Mouse (Mus musculus): Measurements from ENCODE around the gene Slc31a1. TPM values are rescaled to one million over a fixed set of nuclear protein-coding genes. Genes with fewer than 3 reads are reported as not detected.

Gene Slc31a1
- polyA plus RNA-seq, 1 experiment = 0.09 TPM

DNA sequence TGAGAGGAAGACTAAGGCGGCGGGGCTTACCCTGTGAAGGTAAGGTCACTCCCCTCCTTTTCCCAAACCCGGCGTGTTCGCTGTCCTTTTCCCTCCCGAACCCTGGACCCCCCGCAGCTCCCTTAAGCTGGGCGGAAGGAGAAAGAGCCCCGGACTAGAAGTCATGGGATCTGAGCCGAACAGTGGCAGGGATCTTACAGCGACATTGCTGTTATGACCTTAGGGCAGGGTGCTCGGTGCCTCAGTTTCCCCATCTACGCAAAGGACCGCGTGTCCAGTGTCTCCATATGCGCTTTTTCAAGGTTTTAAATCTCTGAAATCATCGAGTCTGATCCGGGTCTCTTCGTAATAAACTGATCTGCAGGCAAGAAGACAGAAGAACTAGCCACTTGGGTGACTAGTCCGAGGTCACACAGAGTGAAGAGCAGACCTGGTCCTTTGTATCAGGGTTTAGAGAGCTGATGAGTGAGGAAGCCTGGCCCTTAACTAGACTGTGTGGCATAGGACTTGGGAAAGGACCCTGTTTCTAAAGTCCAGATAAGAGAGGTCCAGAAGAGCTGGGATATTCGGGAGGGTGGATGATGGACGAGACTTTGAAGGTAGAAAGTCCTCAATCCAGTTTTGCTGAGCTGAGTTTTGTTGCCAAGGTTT is 403 bp downstream of the Slc31a1 start:
- H3K36me3 ChIP-seq (ENCODE audit: control insufficient read depth) = peaks cover 22% of the 10 kb centered on the region
- H3K27me3 ChIP-seq (ENCODE audit: control insufficient read depth) = no peaks in the 10 kb centered on the region
- H3K4me3 ChIP-seq (replicated peaks) = peak overlapping the region; percentile 88
- H3K4me1 ChIP-seq (ENCODE audit: control insufficient read depth) = peaks cover 44% of the 10 kb centered on the region
- TF ChIP-seq GATA1 (IDR thresholded peaks at IDR 0.05; ENCODE audit: low read length) = no peak
- TF ChIP-seq TAL1 (IDR thresholded peaks at IDR 0.05; ENCODE audit: low read length) = no peak
- no peaks in the 10 kb centered on the region for H3K9me3 ChIP-seq (ENCODE audit: control insufficient read depth, low read length)

- H3K27me3 ChIP-seq (ENCODE audit: control insufficient read depth) = no peaks in the 10 kb centered on the region
- H3K9me3 ChIP-seq (ENCODE audit: control insufficient read depth, low read length) = no peaks in the 10 kb centered on the region
- H3K4me1 ChIP-seq (ENCODE audit: control insufficient read depth) = peaks cover 49% of the 10 kb centered on the region
- H3K4me3 ChIP-seq (replicated peaks) = peak overlapping the region; percentile 88
- TF ChIP-seq GATA1 (IDR thresholded peaks at IDR 0.05; ENCODE audit: low read length) = no peak
- TF ChIP-seq TAL1 (IDR thresholded peaks at IDR 0.05; ENCODE audit: low read length) = no peak
- H3K36me3 ChIP-seq (ENCODE audit: control insufficient read depth) = peaks cover 16% of the 10 kb centered on the region
These were observed 1.0 kb downstream of the Slc31a1 start for GRCm38 (mm10) chr4:62361571-62361970.

GRCm38 (mm10) chr4:62361997-62362396 is 1.5 kb downstream of the Slc31a1 start:
- Histone ChIP-seq H3K4me1 (ENCODE audit: control insufficient read depth) (peaks cover 52% of the 10 kb centered on the region), H3K36me3 (ENCODE audit: control insufficient read depth) (peaks cover 13% of the 10 kb centered on the region), H3K9me3 (ENCODE audit: control insufficient read depth, low read length) (no peaks in the 10 kb centered on the region), H3K27me3 (ENCODE audit: control insufficient read depth) (no peaks in the 10 kb centered on the region), H3K4me3 (replicated peaks) (peak overlapping the region; percentile 88)
- no peak for TF ChIP-seq GATA1 (IDR thresholded peaks at IDR 0.05; ENCODE audit: low read length)
- no peak for TF ChIP-seq TAL1 (IDR thresholded peaks at IDR 0.05; ENCODE audit: low read length)

DNA sequence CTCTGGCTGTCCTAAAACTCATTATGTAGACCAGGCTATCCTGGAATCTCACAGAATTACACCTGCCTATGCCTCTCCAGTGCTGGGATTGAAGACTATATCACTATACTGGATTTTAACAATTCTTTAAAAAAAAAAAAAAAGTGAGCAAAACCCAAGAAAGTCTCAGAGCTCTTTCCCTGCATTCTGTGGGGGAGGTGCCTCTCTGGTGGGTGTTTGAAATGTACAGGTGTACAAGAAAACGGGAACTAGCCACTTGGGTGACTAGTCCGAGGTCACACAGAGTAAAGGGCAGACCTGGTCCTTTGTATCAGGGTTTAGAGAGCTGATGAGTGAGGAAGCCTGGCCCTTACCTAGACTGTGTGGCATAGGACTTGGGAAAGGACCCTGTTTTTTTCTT is 1.9 kb downstream of the Slc31a1 start:
- Histone ChIP-seq H3K4me3 (replicated peaks) (no peak overlapping the region), H3K36me3 (ENCODE audit: control insufficient read depth) (peaks cover 12% of the 10 kb centered on the region), H3K27me3 (ENCODE audit: control insufficient read depth) (no peaks in the 10 kb centered on the region), H3K4me1 (ENCODE audit: control insufficient read depth) (peaks cover 56% of the 10 kb centered on the region), H3K9me3 (ENCODE audit: control insufficient read depth, low read length) (no peaks in the 10 kb centered on the region)
- TF ChIP-seq TAL1 (IDR thresholded peaks at IDR 0.05; ENCODE audit: low read length) (no peak), GATA1 (IDR thresholded peaks at IDR 0.05; ENCODE audit: low read length) (no peak)

- Histone ChIP-seq H3K4me3 (replicated peaks) (no peak overlapping the region), H3K36me3 (ENCODE audit: control insufficient read depth) (peaks cover 14% of the 10 kb centered on the region), H3K27me3 (ENCODE audit: control insufficient read depth) (no peaks in the 10 kb centered on the region), H3K4me1 (ENCODE audit: control insufficient read depth) (peaks cover 63% of the 10 kb centered on the region), H3K9me3 (ENCODE audit: control insufficient read depth, low read length) (no peaks in the 10 kb centered on the region)
- no peak for TF ChIP-seq TAL1 (IDR thresholded peaks at IDR 0.05; ENCODE audit: low read length)
- TF ChIP-seq GATA1 (IDR thresholded peaks at IDR 0.05; ENCODE audit: low read length) = no peak
These were observed 3.8 kb downstream of the Slc31a1 start for GRCm38 (mm10) chr4:62364299-62364698.

DNA sequence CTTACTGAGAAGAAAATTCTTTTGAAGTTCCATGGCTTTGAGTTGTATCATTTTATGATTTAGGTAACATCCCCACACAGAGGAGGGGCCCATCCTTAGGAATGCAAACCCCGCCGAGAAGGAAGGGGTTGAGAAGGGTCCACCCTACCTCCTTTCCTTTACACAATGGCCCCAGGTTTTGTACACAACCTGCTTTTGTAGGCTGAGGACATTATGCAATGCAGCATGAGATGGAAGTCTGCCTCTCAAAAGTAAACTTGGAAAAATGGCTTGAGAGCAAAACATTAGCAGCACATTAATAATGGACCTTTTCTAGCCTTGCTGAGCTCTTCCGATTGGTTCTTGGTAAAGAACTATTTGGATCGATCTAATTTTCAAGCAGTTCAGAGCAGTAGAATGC is 5.8 kb downstream of the Slc31a1 start:
- Histone ChIP-seq H3K27me3 (ENCODE audit: control insufficient read depth) (no peaks in the 10 kb centered on the region), H3K4me3 (replicated peaks) (no peak overlapping the region), H3K36me3 (ENCODE audit: control insufficient read depth) (peaks cover 14% of the 10 kb centered on the region), H3K9me3 (ENCODE audit: control insufficient read depth, low read length) (no peaks in the 10 kb centered on the region), H3K4me1 (ENCODE audit: control insufficient read depth) (peaks cover 70% of the 10 kb centered on the region)
- no peak for TF ChIP-seq TAL1 (IDR thresholded peaks at IDR 0.05; ENCODE audit: low read length)
- no peak for TF ChIP-seq GATA1 (IDR thresholded peaks at IDR 0.05; ENCODE audit: low read length)

- Histone ChIP-seq H3K36me3 (ENCODE audit: control insufficient read depth) (peaks cover 16% of the 10 kb centered on the region), H3K9me3 (ENCODE audit: control insufficient read depth, low read length) (no peaks in the 10 kb centered on the region), H3K4me3 (replicated peaks) (no peak overlapping the region), H3K4me1 (ENCODE audit: control insufficient read depth) (peaks cover 73% of the 10 kb centered on the region), H3K27me3 (ENCODE audit: control insufficient read depth) (no peaks in the 10 kb centered on the region)
- TF ChIP-seq TAL1 (IDR thresholded peaks at IDR 0.05; ENCODE audit: low read length) = no peak
- TF ChIP-seq GATA1 (IDR thresholded peaks at IDR 0.05; ENCODE audit: low read length) = no peak
These were observed 7.1 kb downstream of the Slc31a1 start for GRCm38 (mm10) chr4:62367586-62367985.

- Histone ChIP-seq H3K4me3 (replicated peaks) (no peak overlapping the region), H3K27me3 (ENCODE audit: control insufficient read depth) (no peaks in the 10 kb centered on the region), H3K4me1 (ENCODE audit: control insufficient read depth) (peaks cover 85% of the 10 kb centered on the region), H3K9me3 (ENCODE audit: control insufficient read depth, low read length) (no peaks in the 10 kb centered on the region), H3K36me3 (ENCODE audit: control insufficient read depth) (peaks cover 17% of the 10 kb centered on the region)
- TF ChIP-seq GATA1 (IDR thresholded peaks at IDR 0.05; ENCODE audit: low read length) (no peak), TAL1 (IDR thresholded peaks at IDR 0.05; ENCODE audit: low read length) (no peak)
These were observed 8.6 kb downstream of the Slc31a1 start for GRCm38 (mm10) chr4:62369091-62369490.

- Histone ChIP-seq H3K4me1 (ENCODE audit: control insufficient read depth) (peaks cover 77% of the 10 kb centered on the region), H3K9me3 (ENCODE audit: control insufficient read depth, low read length) (no peaks in the 10 kb centered on the region), H3K36me3 (ENCODE audit: control insufficient read depth) (peaks cover 15% of the 10 kb centered on the region), H3K27me3 (ENCODE audit: control insufficient read depth) (no peaks in the 10 kb centered on the region), H3K4me3 (replicated peaks) (no peak overlapping the region)
- TF ChIP-seq TAL1 (IDR thresholded peaks at IDR 0.05; ENCODE audit: low read length) (no peak), GATA1 (IDR thresholded peaks at IDR 0.05; ENCODE audit: low read length) (no peak)
These were observed 11.9 kb downstream of the Slc31a1 start for GRCm38 (mm10) chr4:62372410-62372809.

All from erythroblast, embryonic 14.5 days (primary cell).